Mouse (Mus musculus) cerebellum, adult 2 months (tissue): ENCODE measurements around the gene Fhl2.

ENCODE experiments used
- CTCF ChIP-seq: fragments of 200-500 bp; IDR thresholded peaks from 2 replicates; pipeline ENCODE4 v1.5.1; 2011; ENCODE audit warnings: low read depth, mild to moderate bottlenecking, control low read depth, low read length, moderate library complexity, borderline replicate concordance; ENCODE audit not compliant: insufficient read depth
- POLR2A ChIP-seq: fragments of 200-500 bp; IDR thresholded peaks from 2 replicates; pipeline ENCODE4 v1.6.1; 2011; ENCODE audit warnings: low read length, control low read depth, borderline replicate concordance; ENCODE audit not compliant: insufficient read depth

DNA sequence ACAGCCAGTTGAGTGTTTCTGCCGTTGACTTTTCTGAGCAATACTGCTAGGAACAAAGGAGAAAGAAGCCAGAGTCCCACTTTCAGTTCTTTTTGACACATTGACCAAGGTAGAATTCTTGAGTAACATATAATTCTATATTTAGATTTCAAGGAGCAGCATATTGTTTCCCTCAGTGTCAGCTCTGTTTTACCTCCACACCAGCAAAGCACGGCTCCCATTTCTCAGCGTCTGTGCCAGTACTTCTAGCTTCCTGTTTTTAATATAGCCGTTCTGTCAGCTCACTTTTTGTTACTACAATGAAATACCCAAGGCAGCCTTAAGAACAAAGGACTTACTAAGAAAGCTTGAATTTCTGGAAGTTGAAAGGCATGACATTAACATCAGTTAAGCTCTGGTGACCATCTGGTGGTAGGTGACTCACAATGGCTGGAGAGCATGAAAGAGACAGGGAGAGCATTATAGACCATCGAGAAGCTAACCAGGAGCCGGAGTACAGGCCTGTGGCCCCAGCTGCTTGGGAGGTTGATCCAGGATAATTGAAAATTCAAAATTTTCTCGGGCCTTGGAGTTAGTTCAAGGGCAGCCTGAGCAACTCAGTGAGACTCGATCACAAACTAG, 28.9 kb upstream of the Fhl2 start:
- TF ChIP-seq POLR2A = no peak
- TF ChIP-seq CTCF = no peak
